Mouse (Mus musculus) cerebellum, adult 2 months (tissue): ENCODE results near the gene Cd5. TPM values are rescaled to one million over a fixed set of nuclear protein-coding genes. Genes with fewer than 3 reads are reported as not detected.

ENCODE experiments used
- DNase-seq, 2 experiments: peaks; one replicate each; pipeline ENCODE4 v3.0.0; 2021
- H3K27ac ChIP-seq: fragments of 200-500 bp; 2 replicates; pipeline ENCODE4 v1.5.1; 2012; ENCODE audit warnings: low read length, control low read depth, inconsistent platforms; ENCODE audit not compliant: insufficient read depth
- H3K27me3 ChIP-seq: fragments of 200-500 bp; 2 replicates; pipeline ENCODE4 v1.6.1; 2012; ENCODE audit warnings: inconsistent platforms, mild to moderate bottlenecking, low read length, moderate library complexity; ENCODE audit not compliant: control insufficient read depth, insufficient read depth
- H3K4me1 ChIP-seq: fragments of 200-500 bp; 2 replicates; pipeline ENCODE4 v1.6.1; 2011; ENCODE audit warnings: low read length; ENCODE audit not compliant: control insufficient read depth, insufficient read depth
- H3K4me3 ChIP-seq: fragments of 200-500 bp; replicated peaks from 2 replicates; pipeline ENCODE3; 2011; ENCODE audit warnings: mild to moderate bottlenecking, low read depth, low read length, control low read depth; ENCODE audit not compliant: insufficient read depth
- CTCF ChIP-seq: fragments of 200-500 bp; IDR thresholded peaks from 2 replicates; pipeline ENCODE4 v1.5.1; 2011; ENCODE audit warnings: low read depth, mild to moderate bottlenecking, control low read depth, low read length, moderate library complexity, borderline replicate concordance; ENCODE audit not compliant: insufficient read depth
- POLR2A ChIP-seq: fragments of 200-500 bp; IDR thresholded peaks from 2 replicates; pipeline ENCODE4 v1.6.1; 2011; ENCODE audit warnings: low read length, control low read depth, borderline replicate concordance; ENCODE audit not compliant: insufficient read depth
- WGBS: fragments of 180-500 bp; shearing (Covaris S2); methylation state at CpG from one replicate; pipeline ENCODE4 v1.1.7; 2018; 5-methylcytosine and 5-hydroxymethylcytosine counted together
- polyA plus RNA-seq: library from polyadenylated mRNA; depleted of rRNA; stranded (reverse); fragments of >200 nt; gene quantifications from 2 replicates; pipeline ENCODE4 v1.2.3, GENCODE M21; 2012; rRNA removed

Cd5 gene
- polyA plus RNA-seq, 1 experiment, result 0.54 TPM

DNA sequence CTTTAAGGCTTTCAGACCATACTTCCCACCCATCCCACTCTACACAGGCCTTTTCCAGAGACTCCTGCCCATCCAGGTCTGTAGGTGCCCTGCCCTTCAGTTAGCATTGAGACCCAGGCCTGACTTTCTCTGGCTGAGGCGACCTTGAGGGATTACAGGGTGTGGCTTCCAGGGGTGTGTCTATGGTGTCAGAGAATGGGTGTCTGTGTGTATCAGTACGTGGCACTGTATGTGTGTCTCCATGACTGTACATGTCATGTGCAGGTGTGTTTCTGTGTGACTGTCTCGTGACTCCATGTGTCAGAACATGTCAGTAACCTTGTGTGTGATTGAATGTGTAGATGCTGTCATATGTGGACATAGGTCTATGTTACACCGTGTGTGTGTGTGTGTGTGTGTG lies 67.5 kb downstream of the Cd5 start:
- Histone ChIP-seq H3K4me1 (no peaks in the 10 kb centered on the region), H3K27me3 (no peaks in the 10 kb centered on the region), H3K27ac (no peak overlapping the region), H3K4me3 (no peak overlapping the region)
- WGBS, result 86% methylated on average over 4 of the region's 4 CpGs
- no peak for TF ChIP-seq POLR2A
- no peak for TF ChIP-seq CTCF
- no peak for DNase-seq

Other genes starting within 250 kb of the Cd5 start
- gene Cpsf7, start 213.7 kb downstream of the Cd5 start, polyA plus RNA-seq, result 91.9 and 94.7 TPM in 2 replicates
- gene Sdhaf2, start 212.9 kb downstream of the Cd5 start, polyA plus RNA-seq, result 60.4 and 61.5 TPM in 2 replicates
- gene Tmem216, start 182.8 kb downstream of the Cd5 start, polyA plus RNA-seq, result 20.8 and 22.4 TPM in 2 replicates
- 11.7 and 12.0 TPM in 2 replicates for gene Cyb561a3, start 161.8 kb downstream of the Cd5 start, polyA plus RNA-seq
- gene Tmem138, start 161.6 kb downstream of the Cd5 start, polyA plus RNA-seq, result 13.0 and 15.0 TPM in 2 replicates
- gene Ddb1, start 133.7 kb downstream of the Cd5 start, polyA plus RNA-seq, result 148 and 150 TPM in 2 replicates
- 12.2 and 14.4 TPM in 2 replicates for gene Tkfc, start 133.3 kb downstream of the Cd5 start, polyA plus RNA-seq
- gene Vwce, start 104.8 kb downstream of the Cd5 start, polyA plus RNA-seq, result 0.20 and 0.21 TPM in 2 replicates
- not detected in 2 replicates for gene Pga5, start 60.9 kb downstream of the Cd5 start, polyA plus RNA-seq
- 30.6 and 31.4 TPM in 2 replicates for gene Vps37c, start 50.3 kb downstream of the Cd5 start, polyA plus RNA-seq
- 0.05 and 0.10 TPM in 2 replicates for gene Cd6, start 91.1 kb upstream of the Cd5 start, polyA plus RNA-seq
- 0.51 and 0.62 TPM in 2 replicates for gene Slc15a3, start 100.7 kb upstream of the Cd5 start, polyA plus RNA-seq
- gene Tmem132a, start 130.9 kb upstream of the Cd5 start, polyA plus RNA-seq, result 350 and 389 TPM in 2 replicates
- gene Tmem109, start 143.0 kb upstream of the Cd5 start, polyA plus RNA-seq, result 109 and 115 TPM in 2 replicates
- 278 and 288 TPM in 2 replicates for gene Prpf19, start 156.2 kb upstream of the Cd5 start, polyA plus RNA-seq
- 0.05 TPM in 1 of 2 replicates, not detected in the other for gene Zp1, start 181.6 kb upstream of the Cd5 start, polyA plus RNA-seq
- gene Ptgdr2, start 198.2 kb upstream of the Cd5 start, polyA plus RNA-seq, result 0.06 and 0.10 TPM in 2 replicates
- gene Ccdc86, start 210.3 kb upstream of the Cd5 start, polyA plus RNA-seq, result 4.9 and 5.3 TPM in 2 replicates
- not detected in 2 replicates for gene Ms4a10, start 235.7 kb upstream of the Cd5 start, polyA plus RNA-seq